Mouse (Mus musculus) limb, embryonic 12.5 days (tissue): Measurements from ENCODE around the gene Sgms1. TPM values are rescaled to one million over a fixed set of nuclear protein-coding genes. Genes with fewer than 3 reads are reported as not detected.
A peak's percentile ranks its signal among the peaks of the same experiment; 100 is the strongest.

Experiments
- ATAC-seq: fragments of 200-750 bp; cut with Nextera tagmentation; 2 replicates; pipeline ENCODE4 v1.8.0; 2017; ENCODE audit warnings: low read depth, moderate TSS enrichment; ENCODE audit not compliant: insufficient number of reproducible peaks, insufficient read depth, low FRiP score, low TSS enrichment
- H3K27ac ChIP-seq: fragments of 300-500 bp; sonication (generic); 2 replicates; pipeline ENCODE4 v1.5.1; 2016; ENCODE audit warnings: mild to moderate bottlenecking, moderate library complexity
- H3K27me3 ChIP-seq: fragments of 300-500 bp; sonication (generic); 2 replicates; pipeline ENCODE4 v1.6.1; 2016; ENCODE audit warnings: mild to moderate bottlenecking, moderate library complexity
- H3K36me3 ChIP-seq: fragments of 300-500 bp; sonication (generic); 2 replicates; pipeline ENCODE4 v1.6.1; 2016; ENCODE audit warnings: mild to moderate bottlenecking, moderate library complexity
- H3K4me1 ChIP-seq: fragments of 300-500 bp; sonication (generic); replicated peaks from 2 replicates; pipeline ENCODE4 v1.6.1; 2016
- H3K4me2 ChIP-seq: fragments of 300-500 bp; sonication (generic); 2 replicates; pipeline ENCODE4 v1.6.1; 2016; ENCODE audit warnings: mild to moderate bottlenecking, moderate library complexity
- H3K4me3 ChIP-seq: fragments of 300-500 bp; sonication (generic); replicated peaks from 2 replicates; pipeline ENCODE4 v1.5.1; 2016; ENCODE audit warnings: mild to moderate bottlenecking
- H3K9ac ChIP-seq: fragments of 300-500 bp; sonication (generic); replicated peaks from 2 replicates; pipeline ENCODE4 v1.6.1; 2016; ENCODE audit warnings: mild to moderate bottlenecking, moderate library complexity
- H3K9me3 ChIP-seq: fragments of 300-500 bp; sonication (generic); 2 replicates; pipeline ENCODE4 v1.6.1; 2016; ENCODE audit warnings: mild to moderate bottlenecking, moderate library complexity
- WGBS: fragments of 180-500 bp; shearing (Covaris S2); methylation state at CpG from one replicate; pipeline ENCODE4 v1.1.7; 2016; 5-methylcytosine and 5-hydroxymethylcytosine counted together
- polyA plus RNA-seq: library from polyadenylated mRNA; unstranded; fragments of >200 nt; fragmentation: Nextera tagmentation; extraction: Ambion mirVana; gene quantifications from 2 replicates; pipeline ENCODE4 v1.2.1, GENCODE M21; 2016

Gene Sgms1
- polyA plus RNA-seq, 1 experiment from 2014 or later, result 21.6 TPM

DNA sequence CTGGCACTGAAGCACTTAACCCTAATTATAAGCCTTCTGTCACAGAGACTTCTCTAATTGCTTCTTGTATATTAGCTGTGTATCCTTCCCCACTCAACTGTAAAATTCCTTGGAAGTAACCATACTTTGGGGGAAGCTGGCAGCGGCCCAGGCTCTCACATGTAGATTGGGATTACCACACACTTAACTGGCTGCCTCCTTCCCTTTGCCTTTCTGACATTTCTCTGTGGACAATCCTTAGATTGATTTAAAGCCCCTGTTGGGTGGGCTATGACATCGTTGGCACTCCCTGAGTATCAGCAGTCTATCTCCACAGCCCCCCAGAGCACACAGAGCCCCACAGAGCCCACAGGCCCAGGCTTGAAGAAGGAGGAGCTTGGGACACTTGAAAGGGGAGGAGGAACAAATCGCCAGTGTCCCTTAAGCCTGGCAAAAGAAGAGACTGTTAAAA lies 8.0 kb downstream of the Sgms1 start:
- 56% methylated on average over 3 of the region's 3 CpGs for WGBS
- H3K9me3 ChIP-seq, result no peaks in the 10 kb centered on the region
- H3K27ac ChIP-seq, result no peak overlapping the region
- no peak overlapping the region for H3K4me3 ChIP-seq
- H3K36me3 ChIP-seq, result no peaks in the 10 kb centered on the region
- H3K27me3 ChIP-seq, result peaks cover 3% of the 10 kb centered on the region
- H3K9ac ChIP-seq, result no peak overlapping the region
- H3K4me2 ChIP-seq, result no peak overlapping the region
- no peak for ATAC-seq
- peaks cover 20% of the 10 kb centered on the region for H3K4me1 ChIP-seq

DNA sequence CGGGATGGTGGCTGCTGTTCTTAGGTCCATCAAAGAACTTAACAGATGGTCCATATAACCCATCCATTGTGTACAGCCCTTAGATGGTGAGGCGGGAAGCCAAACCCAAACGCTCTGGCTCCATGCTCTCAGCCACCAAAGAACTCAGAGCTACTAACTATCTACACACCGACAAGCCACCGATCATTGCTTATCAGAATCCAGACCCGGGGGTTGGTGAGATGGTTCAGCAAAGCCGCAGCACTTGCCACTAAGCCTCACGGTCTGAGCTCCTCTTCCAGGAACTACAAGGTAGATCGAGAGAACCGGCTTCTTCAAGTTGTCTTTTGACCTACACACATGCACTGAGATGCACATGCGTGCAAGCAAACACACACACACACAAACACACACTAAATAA lies 8.8 kb downstream of the Sgms1 start:
- ATAC-seq, result no peak

DNA sequence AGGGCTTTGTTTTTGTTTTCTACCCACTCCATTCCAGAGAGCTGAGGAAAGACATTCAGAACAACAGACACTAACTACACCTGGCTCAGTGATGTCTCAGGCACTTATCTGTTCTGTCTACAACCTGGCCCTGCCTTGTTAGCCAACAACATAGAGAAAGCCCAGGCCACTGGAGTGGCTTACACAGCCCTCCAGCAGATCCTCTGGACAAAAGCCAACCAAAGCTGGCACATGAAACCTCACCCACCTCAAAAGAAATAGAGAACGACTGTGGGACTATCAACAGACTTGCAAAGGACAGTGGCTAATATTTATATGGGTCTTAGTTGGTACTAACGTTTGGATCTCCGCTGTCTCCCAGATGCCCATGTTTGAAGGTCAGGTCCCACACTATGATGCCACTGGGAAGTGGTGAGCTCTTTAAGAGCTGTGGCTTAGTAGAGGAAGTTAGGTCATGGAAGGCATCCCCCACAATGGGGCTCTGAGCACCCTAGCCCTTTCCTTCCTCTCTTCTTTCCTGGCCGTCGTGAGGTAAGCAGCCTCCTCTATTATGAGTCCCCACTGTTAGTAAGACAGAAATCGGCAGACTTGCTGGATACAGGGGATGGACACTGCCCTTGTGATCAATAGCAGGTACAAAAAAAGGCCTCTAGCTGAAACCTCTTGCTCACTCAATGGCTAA lies 10.1 kb downstream of the Sgms1 start:
- Histone ChIP-seq H3K4me2 (no peak overlapping the region), H3K27ac (no peak overlapping the region)
- WGBS, result 88% methylated on average over 6 of the region's 6 CpGs

More for the DNA sequence above, 8.8 kb downstream of the Sgms1 start:
- Histone ChIP-seq H3K9ac (no peak overlapping the region), H3K4me2 (no peak overlapping the region), H3K9me3 (no peaks in the 10 kb centered on the region), H3K4me3 (no peak overlapping the region), H3K27me3 (no peaks in the 10 kb centered on the region), H3K27ac (no peak overlapping the region), H3K4me1 (peaks cover 17% of the 10 kb centered on the region), H3K36me3 (no peaks in the 10 kb centered on the region)
- WGBS, result 94% methylated on average over 11 of the region's 11 CpGs

DNA sequence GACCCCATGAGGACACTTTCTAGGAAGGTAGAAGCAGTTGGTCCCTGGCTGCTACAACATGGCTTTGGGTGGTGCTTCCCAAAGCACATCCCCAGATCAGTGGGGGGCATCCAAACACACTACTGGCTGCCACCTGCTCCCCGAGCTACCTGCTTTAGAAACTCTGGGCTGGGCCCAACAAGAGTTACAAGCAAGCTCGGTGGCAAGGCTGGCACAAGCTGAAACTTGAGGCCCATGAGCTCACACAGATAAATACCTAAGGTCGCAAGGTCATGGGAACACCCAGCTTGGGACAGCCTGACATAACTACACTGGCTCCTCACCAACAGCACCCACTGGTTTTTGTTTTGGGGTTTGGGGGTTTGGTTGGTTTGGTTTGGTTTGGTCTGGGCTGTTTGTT lies 10.9 kb downstream of the Sgms1 start:
- no peaks in the 10 kb centered on the region for H3K36me3 ChIP-seq
- no peaks in the 10 kb centered on the region for H3K27me3 ChIP-seq
- no peak overlapping the region for H3K4me3 ChIP-seq
- H3K9ac ChIP-seq, result no peak overlapping the region
- H3K4me1 ChIP-seq, result peaks cover 17% of the 10 kb centered on the region
- H3K27ac ChIP-seq, result no peak overlapping the region
- 70% methylated on average over 3 of the region's 3 CpGs for WGBS
- H3K4me2 ChIP-seq, result no peak overlapping the region
- no peak for ATAC-seq
- no peaks in the 10 kb centered on the region for H3K9me3 ChIP-seq

More for the DNA sequence above, 10.1 kb downstream of the Sgms1 start:
- Histone ChIP-seq H3K4me3 (no peak overlapping the region), H3K27me3 (no peaks in the 10 kb centered on the region), H3K9ac (no peak overlapping the region), H3K9me3 (no peaks in the 10 kb centered on the region), H3K4me1 (peaks cover 17% of the 10 kb centered on the region), H3K36me3 (no peaks in the 10 kb centered on the region)
- no peak for ATAC-seq

DNA sequence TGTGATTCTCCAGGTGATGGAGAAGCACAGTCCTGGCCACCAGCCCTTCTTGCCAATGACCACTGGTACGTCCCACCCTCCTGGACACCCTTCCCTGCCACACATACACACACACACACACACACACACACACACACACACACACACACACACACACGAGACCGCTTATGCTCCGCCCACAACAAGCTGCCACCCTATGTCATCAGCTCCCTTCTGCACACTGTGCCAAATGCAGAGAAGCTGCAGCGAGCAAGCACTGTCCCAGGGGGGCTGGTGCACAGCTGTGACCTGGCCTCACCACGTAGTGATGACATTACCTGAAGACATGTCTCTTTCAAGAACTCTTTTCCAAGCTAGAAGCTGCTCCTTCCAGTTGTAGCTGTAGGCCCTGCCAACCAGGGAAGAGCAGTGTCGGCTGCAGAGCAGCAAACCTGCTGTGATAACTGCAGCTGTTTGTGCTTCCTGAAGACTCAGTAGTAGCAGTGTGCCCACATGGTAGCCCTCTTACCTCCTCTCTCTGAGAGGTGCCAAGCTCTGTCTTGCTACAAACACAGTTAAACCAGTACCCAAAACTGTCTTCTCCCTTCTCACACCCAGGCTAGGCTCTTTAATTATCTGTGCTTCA lies 11.7 kb downstream of the Sgms1 start:
- 76% methylated on average over 7 of the region's 7 CpGs for WGBS
- Histone ChIP-seq H3K36me3 (no peaks in the 10 kb centered on the region), H3K27ac (no peak overlapping the region), H3K4me1 (peaks cover 17% of the 10 kb centered on the region), H3K27me3 (no peaks in the 10 kb centered on the region), H3K9me3 (no peaks in the 10 kb centered on the region), H3K4me3 (no peak overlapping the region), H3K4me2 (no peak overlapping the region), H3K9ac (no peak overlapping the region)
- ATAC-seq, result no peak

DNA sequence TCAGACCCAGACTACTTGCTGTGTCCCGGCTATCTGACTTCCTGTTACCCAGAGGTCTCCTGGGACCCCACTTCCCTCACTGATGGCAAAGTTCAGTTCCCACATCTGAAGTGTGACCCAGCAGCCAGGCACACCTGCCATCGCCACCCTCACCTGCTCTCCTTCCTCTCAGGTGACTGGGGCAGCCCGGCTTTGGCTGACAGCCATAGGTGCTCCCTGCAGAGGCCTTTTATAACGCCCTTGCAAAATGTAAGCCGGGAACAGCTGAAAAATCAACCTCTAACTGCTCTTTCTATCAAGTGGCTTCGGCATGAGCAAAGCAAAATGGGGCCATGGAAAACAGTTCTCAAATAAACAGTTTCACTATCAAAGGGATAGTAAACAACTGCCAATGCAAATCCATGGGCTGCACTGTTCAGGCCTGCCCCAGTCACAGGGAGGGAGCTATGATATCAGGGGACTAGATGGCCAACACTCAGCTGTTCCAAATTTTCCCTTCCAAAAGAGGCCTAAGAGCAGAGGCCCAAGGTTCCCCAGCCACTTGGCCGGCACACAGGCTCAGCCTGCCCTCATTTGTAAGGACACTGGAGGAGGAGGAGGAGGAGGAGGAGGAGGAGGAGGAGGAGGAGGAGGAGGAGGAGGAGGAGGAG lies 12.5 kb downstream of the Sgms1 start:
- Histone ChIP-seq H3K36me3 (no peaks in the 10 kb centered on the region), H3K27ac (0 out of 2 replicates have a peak overlapping the region, but pooled peaks have one; percentile 12), H3K4me1 (peaks cover 17% of the 10 kb centered on the region), H3K9ac (no peak overlapping the region), H3K4me2 (no peak overlapping the region), H3K27me3 (no peaks in the 10 kb centered on the region), H3K9me3 (no peaks in the 10 kb centered on the region), H3K4me3 (no peak overlapping the region)
- WGBS, result 65% methylated on average over 7 of the region's 7 CpGs
- ATAC-seq, result no peak

DNA sequence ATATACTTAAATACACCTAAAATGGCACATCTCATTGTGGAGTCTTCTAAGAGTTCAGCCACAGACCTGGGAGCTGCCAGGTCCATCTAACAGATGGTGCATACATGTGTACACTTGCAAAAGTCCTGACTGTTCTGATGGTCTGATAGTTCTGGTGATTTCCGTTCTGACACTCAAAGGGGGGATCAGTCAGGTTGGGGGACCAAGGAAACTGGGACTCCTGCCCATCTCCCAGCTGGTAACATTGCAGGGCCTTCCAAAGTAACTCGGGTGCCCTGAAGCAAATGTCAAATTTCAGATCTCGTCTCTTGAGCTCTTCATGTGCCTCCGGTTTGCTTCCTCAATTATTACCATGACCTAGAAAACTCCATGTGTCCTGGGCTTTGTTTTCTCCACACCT lies 13.5 kb downstream of the Sgms1 start:
- Histone ChIP-seq H3K4me1 (peaks cover 17% of the 10 kb centered on the region), H3K4me2 (no peak overlapping the region), H3K27ac (no peak overlapping the region), H3K9me3 (no peaks in the 10 kb centered on the region), H3K36me3 (no peaks in the 10 kb centered on the region), H3K4me3 (no peak overlapping the region), H3K27me3 (no peaks in the 10 kb centered on the region), H3K9ac (no peak overlapping the region)
- ATAC-seq, result no peak
- 84% methylated on average over 4 of the region's 4 CpGs for WGBS

DNA sequence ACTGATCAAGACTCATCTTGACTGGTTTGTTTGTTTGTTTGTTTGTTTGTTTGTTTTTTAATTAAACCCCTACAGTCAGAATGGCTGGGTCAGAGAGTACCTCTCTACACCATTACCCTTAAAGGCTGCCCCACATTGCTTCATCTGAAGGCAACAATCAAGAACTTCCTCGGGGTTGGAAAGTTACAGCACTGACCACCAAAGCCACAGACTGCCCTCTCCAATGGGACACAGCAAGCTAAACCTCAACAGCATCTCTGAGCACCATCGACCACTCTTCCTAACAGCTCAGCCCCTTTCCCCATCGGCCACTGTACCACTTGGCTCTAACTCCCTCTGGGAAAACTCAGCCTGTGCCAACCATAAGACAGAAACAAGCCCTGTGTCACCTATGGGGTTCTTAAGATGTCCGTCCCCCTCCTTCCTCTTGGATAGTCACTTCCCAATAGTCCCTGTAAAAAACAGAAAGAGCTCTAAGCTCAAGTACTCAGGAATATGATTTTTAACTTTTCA lies 14.0 kb downstream of the Sgms1 start:
- ATAC-seq, result no peak
- no peaks in the 10 kb centered on the region for H3K36me3 ChIP-seq
- H3K9ac ChIP-seq, result no peak overlapping the region
- H3K27ac ChIP-seq, result no peak overlapping the region
- H3K9me3 ChIP-seq, result no peaks in the 10 kb centered on the region
- no peak overlapping the region for H3K4me2 ChIP-seq
- 92% methylated on average over 4 of the region's 4 CpGs for WGBS
- H3K4me1 ChIP-seq, result peaks cover 17% of the 10 kb centered on the region
- H3K4me3 ChIP-seq, result no peak overlapping the region
- H3K27me3 ChIP-seq, result no peaks in the 10 kb centered on the region

DNA sequence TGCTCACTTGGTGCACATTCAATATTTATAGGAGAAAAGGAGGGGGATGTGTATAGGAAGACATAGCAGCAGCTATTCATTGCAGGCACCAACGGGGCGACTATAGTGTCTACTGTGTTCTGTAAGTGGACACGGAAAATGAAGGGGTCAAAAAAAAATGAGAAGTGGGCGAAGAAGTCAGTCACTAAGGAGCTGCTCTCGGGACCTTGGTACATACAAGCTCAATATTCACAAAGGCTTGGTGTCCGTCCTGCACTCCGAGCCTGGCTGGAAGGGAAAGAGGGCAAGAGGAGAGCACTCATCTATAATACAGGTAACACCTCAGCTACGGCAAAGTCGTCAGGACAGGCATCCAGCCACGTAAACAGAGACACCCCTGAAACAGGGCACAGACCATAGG lies 14.8 kb downstream of the Sgms1 start:
- no peak for ATAC-seq
- Histone ChIP-seq H3K27me3 (no peaks in the 10 kb centered on the region), H3K4me2 (no peak overlapping the region), H3K4me1 (peaks cover 17% of the 10 kb centered on the region), H3K4me3 (no peak overlapping the region), H3K36me3 (no peaks in the 10 kb centered on the region), H3K27ac (no peak overlapping the region), H3K9me3 (no peaks in the 10 kb centered on the region), H3K9ac (no peak overlapping the region)
- 91% methylated on average over 10 of the region's 10 CpGs for WGBS

DNA sequence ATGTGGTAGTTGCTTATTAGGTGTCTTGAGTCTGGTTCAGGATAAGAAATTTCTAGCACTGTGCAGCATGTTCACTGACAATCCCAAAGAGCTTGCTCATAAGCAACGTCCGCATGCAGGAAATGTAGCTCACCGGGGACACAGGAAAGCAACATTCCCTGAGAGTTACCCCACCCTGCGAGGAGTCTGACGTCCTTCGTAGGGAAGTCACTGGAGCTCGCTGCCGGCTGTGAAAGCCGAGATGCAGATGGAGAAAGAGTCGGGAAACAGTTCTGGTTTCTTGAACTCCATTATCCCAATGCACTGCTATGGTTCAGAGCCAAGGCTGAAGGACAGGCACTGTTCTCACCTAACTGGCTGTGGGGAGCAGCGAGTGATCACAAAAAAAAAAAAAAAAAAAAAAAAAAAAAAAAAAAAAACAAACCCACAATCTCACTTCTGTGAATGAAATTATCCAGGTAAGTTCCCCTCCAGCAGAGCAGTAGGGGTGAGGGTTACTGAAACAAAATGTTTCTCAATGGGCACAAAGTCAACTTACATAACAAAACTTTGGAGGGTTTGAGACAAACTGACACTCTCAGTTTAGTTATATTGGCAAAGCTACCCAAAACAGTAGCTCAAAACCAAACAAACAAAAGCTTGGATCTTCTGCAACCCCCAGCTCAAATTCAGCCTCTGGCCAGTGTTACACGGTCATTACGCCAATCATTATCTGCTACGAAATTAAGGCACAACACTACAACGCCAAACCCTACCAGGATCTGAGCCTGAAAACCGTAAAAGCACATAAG lies 15.5 kb downstream of the Sgms1 start:
- Histone ChIP-seq H3K9ac (no peak overlapping the region), H3K9me3 (no peaks in the 10 kb centered on the region), H3K27me3 (no peaks in the 10 kb centered on the region), H3K27ac (no peak overlapping the region), H3K36me3 (no peaks in the 10 kb centered on the region), H3K4me1 (peaks cover 17% of the 10 kb centered on the region), H3K4me3 (no peak overlapping the region), H3K4me2 (no peak overlapping the region)
- ATAC-seq, result no peak
- 50% methylated on average over 16 of the region's 16 CpGs for WGBS

DNA sequence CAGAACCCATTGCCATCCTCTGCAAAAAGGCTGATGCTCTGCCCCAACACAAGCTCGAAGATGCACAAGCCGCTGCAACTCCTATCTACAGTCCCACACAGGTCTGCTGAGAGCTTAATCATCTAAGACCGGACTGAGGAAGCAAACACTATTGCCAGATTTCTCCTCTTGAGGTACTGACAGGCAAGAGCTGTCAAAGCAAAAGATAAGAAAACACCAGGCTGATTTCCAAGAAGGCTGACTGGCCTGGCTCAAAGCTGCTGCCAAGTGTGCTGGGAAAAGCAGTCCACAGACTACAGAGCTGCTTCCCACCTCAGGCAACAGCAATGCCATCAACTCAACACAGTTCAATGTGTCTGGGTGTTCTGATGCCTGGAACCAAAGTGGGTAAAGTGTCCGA lies 17.1 kb downstream of the Sgms1 start:
- no peaks in the 10 kb centered on the region for H3K9me3 ChIP-seq
- no peak overlapping the region for H3K9ac ChIP-seq
- no peak overlapping the region for H3K4me3 ChIP-seq
- H3K4me1 ChIP-seq, result peaks cover 8% of the 10 kb centered on the region
- ATAC-seq, result no peak
- H3K36me3 ChIP-seq, result no peaks in the 10 kb centered on the region
- H3K27ac ChIP-seq, result no peak overlapping the region
- no peaks in the 10 kb centered on the region for H3K27me3 ChIP-seq
- H3K4me2 ChIP-seq, result no peak overlapping the region
- WGBS, result 84% methylated on average over 4 of the region's 4 CpGs
